Mouse (Mus musculus) granulocyte monocyte progenitor cell, adult 5-6 weeks (primary cell): ENCODE data around the gene Hint2. TPM values are rescaled to one million over a fixed set of nuclear protein-coding genes. Genes with fewer than 3 reads are reported as not detected.
A peak's percentile ranks its signal among the peaks of the same experiment; 100 is the strongest.

Source experiments
- ATAC-seq: replicated peaks from 2 replicates; pipeline ENCODE4 v1.8.0; 2016; ENCODE audit warnings: mild to moderate bottlenecking, moderate TSS enrichment, inconsistent platforms; ENCODE audit not compliant: poor library complexity, severe bottlenecking
- total RNA-seq, 2 experiments: library from RNA; stranded (forward) in 1 of 2; stranded (reverse) in 1 of 2; fragments of 200-712, 200-1000 nt in 1 of 2; fragments of >200 nt in 1 of 2; fragmentation: Nextera tagmentation in 1 of 2; gene quantifications; 2 replicates each; pipeline ENCODE4 v1.2.3; 2014 to 2017

The Hint2 gene
- total RNA-seq, 2 experiments from 2014 or later = 63.3 to 78.3 TPM

DNA sequence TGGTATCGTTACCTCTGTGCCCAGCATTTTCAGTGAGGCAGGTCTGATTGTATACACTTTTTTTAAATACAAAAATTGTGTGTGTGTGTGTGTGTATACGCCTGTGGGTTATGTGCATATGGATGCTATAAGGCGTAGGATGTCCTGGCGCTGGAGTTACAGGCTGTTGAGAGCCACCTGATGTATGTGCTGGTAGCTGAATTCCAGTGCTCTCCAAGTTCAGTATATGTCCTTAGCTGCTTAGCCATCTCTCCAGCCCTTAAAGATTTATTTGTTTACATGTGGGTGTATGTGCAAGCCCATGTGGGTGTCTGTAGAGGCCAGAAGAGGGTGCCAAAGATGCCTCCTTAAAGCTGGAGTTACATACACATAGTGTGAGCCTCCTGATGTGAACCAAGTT, 880 bp upstream of the Hint2 start:
- no peak for ATAC-seq

DNA sequence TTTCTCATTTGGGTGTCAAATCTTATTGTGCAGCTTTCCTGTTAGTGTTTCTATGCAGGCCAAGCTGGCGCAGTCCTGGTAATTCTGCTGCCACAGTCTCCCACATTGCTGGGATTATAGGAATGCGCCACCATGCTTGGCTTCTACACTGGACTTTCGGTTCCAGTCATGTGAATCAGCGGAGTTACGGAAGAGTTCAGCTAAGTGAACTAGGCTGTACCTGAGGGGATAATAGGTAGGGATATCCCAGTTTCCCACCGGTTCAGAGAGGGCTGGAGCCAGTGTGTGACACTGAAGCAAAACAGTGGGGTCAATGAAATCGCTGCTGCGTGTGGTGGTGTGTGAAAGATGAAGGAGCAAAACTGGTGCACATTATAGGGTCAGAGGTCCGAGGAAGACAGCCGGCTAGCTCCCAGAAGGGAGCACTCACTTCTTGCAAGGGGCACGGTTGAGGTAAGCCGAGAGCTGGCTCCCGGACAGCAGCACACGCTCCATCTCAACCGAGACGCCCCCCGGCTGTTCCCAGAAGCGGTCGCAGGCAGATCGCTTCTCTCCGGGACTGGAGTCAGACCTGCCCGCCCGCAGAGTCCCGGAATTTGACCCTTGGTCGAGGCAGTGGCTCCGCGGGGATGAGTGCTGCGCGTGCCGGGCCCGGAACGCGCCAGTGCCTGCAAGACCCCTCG, 469 bp downstream of the Hint2 start:
- ATAC-seq = no peak

DNA sequence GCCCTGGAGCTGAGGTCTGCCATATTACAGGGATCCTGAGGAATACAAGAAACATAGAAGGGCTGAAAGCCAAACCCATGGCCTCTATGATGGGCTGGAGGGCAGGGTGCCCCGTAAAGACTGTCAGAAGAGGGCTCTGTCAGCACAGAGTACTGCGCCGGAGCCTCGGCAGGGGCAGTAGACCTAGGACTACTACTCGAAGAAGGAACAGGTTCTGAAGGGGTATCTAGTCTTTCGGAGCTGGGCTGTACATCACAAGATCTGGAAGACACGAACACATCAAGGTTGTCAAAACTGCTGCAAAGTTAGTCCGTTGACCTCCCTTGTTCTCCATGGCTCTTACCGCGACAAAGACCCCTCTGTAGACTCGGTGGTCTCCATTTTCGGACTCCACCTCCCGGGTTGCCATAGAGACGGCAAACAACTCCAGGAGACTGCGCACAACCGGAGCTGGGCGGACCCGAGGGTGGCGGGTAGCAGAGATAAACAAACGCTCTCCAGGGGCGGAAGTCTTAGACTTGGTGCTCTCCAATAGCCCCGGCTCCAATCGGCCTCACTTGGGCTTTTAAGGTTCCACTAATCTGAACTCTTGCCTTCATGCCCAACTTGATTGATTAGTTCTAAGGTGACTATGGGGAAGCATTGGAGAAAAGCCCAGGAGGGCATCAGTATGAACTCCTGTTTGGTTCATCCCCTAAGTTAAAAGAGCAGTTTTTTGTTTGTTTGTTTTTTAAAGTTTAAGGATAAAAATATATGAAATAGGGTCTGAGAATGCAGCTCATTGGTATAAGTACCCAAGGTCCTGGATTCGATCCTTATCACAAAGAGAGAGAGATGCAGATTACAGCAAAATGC, 2.9 kb downstream of the Hint2 start, which contains the start of gene Spag8:
Gene Spag8, minus strand, starts transcription at position 434 of the 855 bp plus-strand sequence.
- no peak for ATAC-seq

GRCm38 (mm10) chr4:43652726-43653125, 3.5 kb downstream of the Hint2 start:
- ATAC-seq = no peak

- ATAC-seq = no peak
Measured at GRCm38 (mm10) chr4:43649783-43650182, 6.5 kb downstream of the Hint2 start.

DNA sequence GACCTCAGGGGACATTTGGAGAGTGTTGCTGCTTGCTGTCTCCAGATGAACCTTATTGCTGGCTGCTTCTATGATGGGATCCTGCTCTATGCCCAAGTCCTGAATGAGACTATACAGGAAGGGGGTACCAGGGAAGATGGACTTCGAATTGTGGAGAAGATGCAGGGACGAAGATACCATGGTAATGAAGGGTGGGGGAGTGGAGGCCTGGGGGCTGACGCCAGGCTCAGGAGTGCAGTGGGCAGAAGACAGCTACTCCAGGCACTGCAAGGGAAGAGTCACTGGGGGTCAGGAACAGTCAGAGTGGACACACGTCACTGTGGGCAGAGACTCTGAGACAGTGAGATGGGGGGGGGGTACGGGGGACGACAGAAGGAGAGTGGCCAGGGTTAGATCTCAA, 15.8 kb downstream of the Hint2 start:
- no peak for ATAC-seq

GRCm38 (mm10) chr4:43640076-43640475, 16.2 kb downstream of the Hint2 start:
- no peak for ATAC-seq

- no peak for ATAC-seq
Measured at GRCm38 (mm10) chr4:43636751-43637150, 19.5 kb downstream of the Hint2 start.

DNA sequence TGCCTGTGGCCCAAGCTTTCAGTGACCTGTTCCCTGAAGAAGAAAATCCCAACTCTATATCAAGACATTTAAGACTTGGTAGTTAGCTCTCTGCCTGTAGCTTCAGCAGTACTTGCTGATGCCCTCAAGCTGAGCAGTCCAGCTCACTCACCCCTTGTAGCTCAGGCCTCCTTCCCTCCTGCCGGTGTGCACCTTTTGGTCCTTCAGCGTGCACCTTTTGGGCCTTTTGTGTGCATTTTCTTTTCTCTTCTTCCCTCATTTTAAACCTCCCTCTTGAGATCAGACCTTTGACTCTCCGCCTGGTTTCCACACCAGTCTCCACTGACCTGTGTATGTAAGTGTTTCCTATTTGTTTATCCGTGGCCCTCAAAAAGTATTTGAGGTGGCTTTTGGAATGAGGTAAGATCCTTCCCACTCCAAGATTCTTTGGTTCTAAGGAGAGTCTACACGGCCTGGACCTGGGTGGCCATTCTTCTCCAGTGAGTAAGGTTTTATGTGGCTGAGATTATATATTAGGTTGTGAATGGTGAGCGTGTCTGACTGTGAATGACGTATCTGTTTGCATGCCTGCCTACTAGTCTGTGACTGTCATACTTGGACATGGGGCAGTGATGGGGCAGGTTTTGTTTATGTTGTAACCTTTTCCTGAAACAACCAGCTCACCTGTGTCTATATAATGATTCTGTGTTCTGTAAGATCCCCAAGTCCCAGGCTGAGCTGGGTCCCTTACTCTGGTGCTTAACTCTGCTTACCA, 21.5 kb downstream of the Hint2 start:
- ATAC-seq = no peak

DNA sequence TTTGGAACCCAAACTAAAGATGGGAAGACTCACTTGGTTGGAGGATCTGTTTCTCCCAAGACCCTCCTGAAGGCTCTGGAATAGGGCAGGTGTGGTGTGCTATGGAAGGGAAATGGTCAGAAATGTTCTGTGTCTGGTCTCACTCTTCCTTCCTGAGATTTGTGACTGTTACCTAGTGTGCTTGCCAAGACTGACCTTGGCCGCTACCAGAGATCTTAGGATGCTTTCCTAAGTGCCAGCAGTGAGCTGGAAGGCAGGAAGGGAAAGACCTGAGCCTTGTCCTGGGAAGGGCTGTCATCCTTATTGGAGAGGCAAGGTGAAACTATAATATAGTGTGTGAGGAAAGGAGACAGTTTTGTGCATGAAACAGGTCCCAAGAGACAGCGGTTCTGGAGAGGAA, 22.5 kb downstream of the Hint2 start:
- ATAC-seq = no peak

DNA sequence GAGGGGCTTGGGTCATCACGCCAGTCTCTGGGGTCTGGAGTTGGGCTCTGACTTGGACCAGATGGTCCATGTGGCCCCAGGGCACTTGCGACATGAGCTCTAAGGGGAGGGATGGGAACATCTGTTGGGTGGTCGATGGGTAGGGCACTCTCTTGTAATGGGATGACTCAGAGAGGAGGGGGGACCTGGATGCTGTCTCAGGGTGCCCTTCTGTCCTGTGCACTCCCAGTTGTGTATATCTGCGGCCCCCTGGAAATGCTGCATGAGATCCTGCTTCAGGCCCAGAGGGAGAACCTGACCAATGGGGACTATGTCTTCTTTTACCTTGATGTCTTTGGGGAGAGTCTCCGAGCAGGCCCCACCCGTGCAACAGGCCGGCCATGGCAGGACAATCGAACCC, 23.0 kb downstream of the Hint2 start:
- ATAC-seq = 0 out of 2 replicates have a peak, but pooled peaks have one; percentile 12

DNA sequence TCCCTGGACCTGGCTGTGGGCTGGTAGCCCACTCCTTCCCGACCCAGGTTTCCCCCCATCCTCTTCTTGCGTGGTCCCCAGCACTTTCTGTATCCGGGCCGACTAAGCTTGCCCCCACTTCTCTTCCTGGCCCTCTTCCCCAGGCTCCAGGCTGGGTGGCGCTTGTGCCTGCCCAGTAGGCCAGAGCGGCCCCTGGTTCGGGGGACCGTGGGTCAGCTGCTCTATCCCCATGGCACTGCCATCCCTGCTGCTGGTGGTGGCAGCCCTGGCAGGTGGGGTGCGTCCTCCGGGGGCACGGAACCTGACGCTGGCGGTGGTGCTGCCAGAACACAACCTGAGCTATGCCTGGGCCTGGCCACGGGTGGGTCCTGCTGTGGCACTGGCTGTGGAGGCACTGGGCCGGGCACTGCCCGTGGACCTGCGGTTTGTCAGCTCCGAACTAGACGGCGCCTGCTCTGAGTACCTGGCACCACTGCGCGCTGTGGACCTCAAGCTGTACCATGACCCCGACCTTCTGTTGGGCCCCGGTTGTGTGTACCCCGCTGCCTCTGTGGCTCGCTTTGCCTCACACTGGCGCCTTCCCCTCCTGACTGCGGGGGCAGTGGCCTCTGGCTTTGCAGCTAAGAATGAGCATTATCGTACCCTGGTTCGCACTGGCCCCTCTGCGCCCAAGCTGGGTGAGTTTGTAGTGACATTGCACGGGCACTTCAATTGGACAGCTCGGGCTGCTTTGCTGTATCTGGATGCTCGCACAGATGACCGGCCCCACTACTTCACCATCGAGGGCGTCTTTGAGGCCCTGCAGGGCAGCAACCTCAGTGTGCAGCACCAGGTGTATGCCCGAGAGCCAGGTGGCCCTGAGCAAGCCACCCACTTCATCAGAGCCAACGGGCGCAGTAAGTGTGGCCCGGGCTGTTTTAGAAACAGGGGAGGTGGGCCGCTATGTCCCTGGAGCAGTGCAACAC, 24.0 kb downstream of the Hint2 start:
- no peak for ATAC-seq

GRCm38 (mm10) chr4:43631046-43631955, 25.0 kb downstream of the Hint2 start, which contains the start of gene Npr2:
Gene Npr2 (plus strand): TSS chr4:43631935.
- ATAC-seq = peak; percentile 23; the same call in 1 of the 2 replicates

GRCm38 (mm10) chr4:43630671-43631045, 25.6 kb downstream of the Hint2 start:
- no peak for ATAC-seq

DNA sequence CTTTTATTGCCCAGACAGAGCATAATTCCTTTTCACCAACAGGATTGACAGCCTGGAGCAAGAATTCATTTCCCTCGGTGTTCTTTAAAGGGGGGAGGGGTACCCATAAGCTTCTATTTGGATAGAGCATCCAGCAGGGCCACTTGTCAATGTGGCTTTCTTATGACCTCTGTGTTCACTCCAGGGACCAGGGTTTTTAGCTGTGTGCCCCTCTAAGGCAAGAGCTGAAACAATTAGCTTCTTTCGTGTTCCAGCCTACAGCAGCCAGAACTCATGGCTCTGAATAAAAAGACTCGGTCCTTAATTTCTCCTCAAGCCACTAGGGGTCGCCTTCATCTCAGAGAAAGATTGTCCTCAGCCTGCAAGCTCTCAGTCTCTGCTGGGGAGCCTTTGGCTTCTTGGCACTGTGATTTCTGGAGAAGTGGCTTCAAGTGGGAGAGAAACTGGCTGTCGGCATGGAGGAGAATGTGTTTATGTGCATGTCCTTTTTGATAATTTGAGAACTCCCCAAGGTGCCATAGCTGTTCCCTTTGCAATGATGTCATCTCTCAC, 26.2 kb downstream of the Hint2 start:
- peak; percentile 78 for ATAC-seq

- ATAC-seq = no peak
Measured at GRCm38 (mm10) chr4:43629106-43629817, 27.0 kb downstream of the Hint2 start.

DNA sequence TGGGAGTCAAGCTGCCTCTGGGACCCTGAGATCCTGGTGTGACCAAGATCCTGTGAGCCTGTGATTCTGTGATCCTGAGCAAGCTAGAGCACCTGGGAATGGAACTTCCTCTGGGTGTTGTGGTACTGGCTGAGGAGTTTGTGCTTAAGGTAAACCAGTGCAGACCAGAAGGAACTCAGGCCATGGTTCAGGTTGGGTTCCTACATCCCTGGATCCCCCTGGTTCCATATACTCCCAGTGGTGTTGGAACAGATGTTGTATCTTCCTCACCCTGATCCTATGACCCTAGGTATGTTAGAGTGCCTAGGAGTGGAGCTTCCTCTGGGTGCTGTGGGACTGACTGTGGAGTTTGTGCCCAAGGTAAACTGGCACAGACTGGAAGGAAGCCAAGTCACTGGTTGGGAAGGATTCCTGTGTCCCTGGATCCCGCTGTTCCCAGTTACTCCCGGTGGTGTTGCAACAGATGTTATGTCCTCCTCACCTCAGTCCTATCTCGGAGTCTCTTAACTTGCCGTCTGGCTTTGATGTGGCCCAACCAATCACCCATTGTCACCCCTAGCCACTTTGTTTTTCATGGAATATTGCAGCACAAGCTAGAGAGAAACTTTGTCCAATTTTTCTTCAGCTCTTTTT, 36.0 kb downstream of the Hint2 start:
- ATAC-seq = no peak
